Mouse (Mus musculus) heart, adult 9 months (tissue): Measurements from ENCODE around the gene Tmem132c.
A peak's percentile ranks its signal among the peaks of the same experiment; 100 is the strongest.
"Not testable (repeated sequence)": the region's sequence is repeated elsewhere in the genome, so short reads cannot be mapped to it uniquely, and the experiment has no call there.

Experiments
- DNase-seq, 2 experiments: peaks; one replicate each; pipeline ENCODE4 v3.0.0; 2022; ENCODE audit warnings: low spot score in 2 of 2

Tmem132c gene

DNA sequence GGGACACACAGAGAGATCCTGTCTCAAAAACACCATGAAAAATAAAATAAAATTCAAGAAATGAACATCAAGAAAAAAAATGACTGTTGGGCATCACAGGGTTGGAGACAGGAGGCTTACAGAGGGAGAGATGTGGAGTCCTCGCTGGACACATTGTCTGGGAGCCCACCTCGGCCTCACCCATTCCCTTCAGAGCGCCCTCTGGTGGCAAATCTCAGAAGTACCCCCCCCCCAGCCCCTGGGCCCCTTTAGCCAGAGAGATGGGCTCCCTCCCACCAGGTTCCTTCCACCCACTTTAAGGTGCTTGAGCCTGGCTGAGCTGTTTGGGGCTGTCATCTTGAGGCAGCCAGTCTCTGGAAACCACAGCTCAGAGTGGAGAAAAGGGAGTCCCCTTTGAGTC lies 99.5 kb downstream of the Tmem132c start:
- no peak for DNase-seq

DNA sequence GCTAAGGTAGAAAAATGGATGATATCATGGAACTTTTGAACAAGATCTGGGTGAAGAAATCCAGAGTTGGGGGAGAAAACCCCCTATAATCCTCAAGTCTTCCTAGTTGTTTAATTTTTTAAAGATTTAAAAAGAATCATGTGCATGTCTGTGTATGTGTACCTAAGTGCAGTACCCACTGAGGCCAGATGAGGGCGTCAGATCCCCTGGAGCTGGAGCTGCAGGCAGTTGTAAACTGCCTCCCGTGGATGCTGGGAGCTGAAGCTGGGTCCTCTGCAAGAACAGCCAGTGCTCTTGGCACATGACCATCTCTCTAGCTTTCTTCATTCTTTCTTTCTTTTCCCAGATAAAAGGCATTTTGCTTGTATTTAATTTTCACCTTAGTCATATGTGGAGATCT lies 103.1 kb downstream of the Tmem132c start:
- no peak for DNase-seq

DNA sequence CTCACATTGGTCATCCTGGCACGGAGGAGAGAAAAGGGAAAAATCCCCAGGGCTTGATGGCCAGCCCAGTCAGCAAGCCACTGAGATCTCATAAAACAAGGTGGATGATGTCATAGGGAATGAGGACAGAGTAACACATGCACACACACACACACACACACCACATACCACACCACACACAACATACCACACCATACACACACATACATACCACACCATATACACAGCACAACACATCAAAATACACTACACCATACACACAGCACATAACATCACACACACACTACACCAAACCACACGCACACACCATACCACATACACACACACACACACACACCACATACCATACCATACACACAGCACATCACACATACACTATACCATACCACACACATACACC lies 104.8 kb downstream of the Tmem132c start:
- DNase-seq = no peak

GRCm38 (mm10) chr5:127347053-127347748 lies 105.6 kb downstream of the Tmem132c start:
- DNase-seq = no peak

GRCm38 (mm10) chr5:127349221-127350065 lies 107.8 kb downstream of the Tmem132c start:
- no peak for DNase-seq

DNA sequence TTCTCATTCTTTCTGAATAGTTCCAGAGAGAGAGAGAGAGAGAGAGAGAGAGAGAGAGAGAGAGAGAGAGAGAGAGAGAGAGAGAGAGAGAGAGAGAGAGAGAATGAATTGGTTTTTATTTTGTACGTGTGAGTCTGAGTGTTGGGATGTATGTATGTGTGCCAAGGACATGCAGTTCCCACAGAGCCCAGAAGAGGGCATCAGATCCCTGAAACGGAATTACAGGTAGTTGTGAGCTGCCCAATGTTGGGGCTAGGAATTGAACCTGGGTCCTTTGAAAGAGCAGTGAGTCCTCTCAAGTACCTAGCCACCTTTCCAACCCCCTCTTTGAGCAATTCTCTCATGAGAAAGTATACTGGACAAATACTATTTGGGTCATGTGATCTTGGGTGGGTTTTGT lies 111.4 kb downstream of the Tmem132c start:
- DNase-seq = no peak

- no peak for DNase-seq
Observed at GRCm38 (mm10) chr5:127355836-127356235, 114.2 kb downstream of the Tmem132c start.

DNA sequence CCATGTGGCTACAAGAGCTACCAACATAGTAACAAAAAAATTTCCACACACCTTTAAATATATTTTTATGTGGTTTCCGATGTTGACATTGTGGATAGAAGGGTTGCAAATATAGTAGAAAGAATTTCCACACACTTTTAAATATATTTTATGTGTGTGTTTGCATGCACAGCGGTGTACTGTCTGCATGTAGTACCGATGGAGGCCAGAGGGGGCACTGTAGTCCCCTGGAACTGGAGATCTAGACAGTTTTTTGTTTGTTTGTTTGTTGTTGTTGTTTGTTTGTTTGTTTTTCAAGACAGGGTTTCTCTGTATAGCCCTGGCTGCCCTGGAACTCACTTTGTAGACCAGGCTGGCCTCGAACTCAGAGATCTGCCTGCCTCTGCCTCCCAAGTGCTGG lies 116.3 kb downstream of the Tmem132c start:
- not testable (repeated sequence) for DNase-seq

DNA sequence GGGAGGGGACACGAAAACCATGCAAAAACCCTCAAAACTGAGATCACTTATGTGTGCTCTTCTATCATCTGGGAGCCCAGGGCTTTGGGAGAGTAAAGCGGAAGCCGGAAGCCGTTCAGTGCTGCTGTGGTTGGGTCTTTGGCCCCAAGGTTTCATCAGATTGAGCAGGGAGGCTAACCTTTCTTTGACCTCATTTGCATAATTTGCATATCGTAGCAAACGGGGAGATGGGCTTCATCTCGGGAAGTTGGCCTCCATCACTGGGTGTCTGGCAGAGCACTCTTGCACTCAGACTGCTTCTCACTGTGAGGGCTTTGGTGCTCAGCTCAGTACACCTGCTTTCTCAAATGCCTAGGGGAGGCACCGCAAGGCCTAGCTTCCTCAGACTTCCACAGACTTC lies 119.5 kb downstream of the Tmem132c start:
- DNase-seq = no peak

DNA sequence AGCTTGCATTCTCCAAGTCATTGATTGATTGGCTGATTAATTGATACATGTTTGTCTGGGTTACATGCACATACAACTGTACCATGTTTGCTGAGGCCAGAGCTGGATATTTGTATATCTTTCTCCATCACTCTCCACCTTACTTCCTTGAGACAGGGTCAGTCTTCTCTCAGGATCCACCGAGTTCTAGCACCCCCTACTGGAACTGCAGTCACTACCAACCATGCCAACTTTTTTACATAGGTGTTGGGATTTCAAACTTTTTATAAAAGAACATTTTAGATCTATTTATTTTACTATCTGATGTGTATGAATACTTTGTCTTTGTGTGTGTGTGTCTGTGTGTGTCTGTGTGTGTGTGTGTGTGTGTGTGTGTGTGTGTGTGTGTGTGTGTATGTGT lies 123.5 kb downstream of the Tmem132c start:
- DNase-seq = no peak

DNA sequence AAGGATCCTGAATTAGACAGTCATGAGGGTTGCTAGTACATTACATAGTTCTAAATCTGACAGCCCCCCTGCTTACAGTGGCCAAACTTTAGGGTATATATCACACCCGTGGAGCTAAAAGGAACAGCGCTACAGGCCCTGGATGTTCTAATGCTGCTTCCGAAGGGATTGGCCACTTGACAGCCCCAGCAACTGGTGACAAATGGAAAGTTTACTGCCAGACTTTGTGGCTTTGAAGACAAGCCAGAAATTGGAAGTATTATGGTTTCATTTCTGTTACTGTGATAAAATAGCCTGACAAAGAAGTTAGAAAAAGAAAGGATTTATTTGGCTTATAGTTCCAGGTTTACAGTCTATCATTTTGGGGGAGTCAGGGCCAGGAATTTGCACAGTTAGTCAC lies 126.6 kb downstream of the Tmem132c start:
- no peak for DNase-seq

- no peak for DNase-seq
Observed at GRCm38 (mm10) chr5:127369812-127370211, 128.2 kb downstream of the Tmem132c start.

DNA sequence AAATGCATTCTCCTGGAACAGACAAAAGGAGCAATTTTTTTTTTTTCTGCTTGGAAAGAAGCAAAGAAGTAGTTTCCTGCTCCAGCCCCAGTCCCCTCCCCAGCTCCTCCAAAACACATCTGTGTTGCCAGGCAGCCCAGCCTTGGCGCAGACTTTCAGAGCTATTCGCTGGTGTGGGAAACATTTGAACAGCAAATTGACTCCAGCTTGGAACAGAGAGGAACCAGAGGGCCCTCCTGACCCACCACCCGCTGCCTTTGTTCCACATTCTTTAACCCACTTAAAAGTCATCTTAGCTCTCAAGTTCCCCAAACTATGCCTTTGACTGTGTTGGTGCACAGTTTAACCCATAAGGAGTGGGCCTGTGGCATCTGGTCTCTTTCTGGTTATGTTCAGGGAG lies 128.9 kb downstream of the Tmem132c start:
- DNase-seq = peak; percentile 6 to 12

DNA sequence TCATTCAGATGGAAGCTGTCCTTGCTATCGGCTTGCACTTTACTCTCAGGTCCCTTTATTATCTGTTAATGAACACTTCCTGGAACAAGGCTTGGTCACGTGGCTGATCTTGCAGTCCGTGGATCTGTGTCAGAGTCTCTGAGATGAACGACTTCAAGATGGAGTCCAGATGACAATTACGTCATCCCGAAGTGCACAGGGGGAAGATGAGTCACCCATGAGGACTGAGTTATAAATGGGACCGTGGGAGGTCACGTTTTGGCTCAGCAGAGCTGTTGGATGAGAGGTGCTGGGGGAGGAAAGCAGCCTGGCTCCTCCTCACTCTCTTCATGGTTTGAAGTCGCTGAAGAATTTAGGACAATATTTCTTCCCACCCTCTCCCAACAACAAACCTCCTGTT lies 132.6 kb downstream of the Tmem132c start:
- DNase-seq = peak; percentile 36 to 42

GRCm38 (mm10) chr5:127375654-127376053 lies 134.0 kb downstream of the Tmem132c start:
- DNase-seq = no peak

- no peak for DNase-seq
Observed at GRCm38 (mm10) chr5:127378521-127378920, 136.9 kb downstream of the Tmem132c start.

DNA sequence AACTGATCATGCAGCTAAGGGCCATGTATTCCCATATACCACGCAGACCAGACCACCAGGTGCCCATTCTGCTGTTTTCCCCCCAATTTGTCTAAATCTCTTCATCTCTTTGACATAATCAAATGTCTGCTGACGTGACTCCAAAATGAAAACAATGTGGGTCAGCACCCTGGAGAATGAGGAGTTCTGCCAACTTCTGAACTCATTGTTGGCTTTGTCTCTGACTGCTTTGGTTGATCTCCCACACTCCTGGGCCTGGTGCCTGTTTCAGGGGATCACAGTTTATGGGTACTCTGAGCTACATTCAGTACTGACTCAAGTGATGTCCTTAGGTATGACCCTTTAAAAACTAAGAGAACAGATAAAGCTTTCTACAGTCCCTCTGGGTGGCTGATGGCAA lies 137.7 kb downstream of the Tmem132c start:
- peak in 1 of 2 experiments; percentile 11 for DNase-seq

DNA sequence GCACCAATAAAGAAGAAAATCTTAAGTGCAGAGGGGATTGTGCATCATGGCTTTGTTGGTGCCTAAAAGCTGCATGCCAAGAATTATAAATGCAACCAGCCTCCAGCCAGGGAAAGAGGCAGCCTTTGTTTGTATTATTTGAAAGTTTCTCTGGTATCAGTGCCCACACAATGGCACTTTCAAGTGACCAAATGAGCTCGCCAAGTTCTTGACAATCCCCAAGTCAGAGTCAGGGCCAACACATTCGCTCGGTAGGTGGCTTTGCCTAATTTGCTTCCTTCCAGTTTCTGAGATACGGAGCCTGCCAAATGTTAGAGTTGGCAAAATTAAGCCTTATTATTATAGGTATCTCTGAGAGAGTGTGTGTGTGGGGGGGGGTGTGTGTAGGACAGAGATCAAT lies 139.6 kb downstream of the Tmem132c start:
- no peak for DNase-seq

GRCm38 (mm10) chr5:127382571-127382970 lies 141.0 kb downstream of the Tmem132c start:
- no peak for DNase-seq

- DNase-seq = no peak
Observed at GRCm38 (mm10) chr5:127391187-127391586, 149.6 kb downstream of the Tmem132c start.

GRCm38 (mm10) chr5:127396889-127397288 lies 155.3 kb downstream of the Tmem132c start:
- DNase-seq = no peak

GRCm38 (mm10) chr5:127398010-127398409 lies 156.4 kb downstream of the Tmem132c start:
- DNase-seq = no peak

GRCm38 (mm10) chr5:127405391-127406000 lies 163.9 kb downstream of the Tmem132c start:
- DNase-seq = peak in 1 of 2 experiments; percentile 18
